Mouse (Mus musculus) cerebellum, adult 2 months (tissue): ENCODE measurements around the gene Sav1.

Experiments used
- CTCF ChIP-seq: fragments of 200-500 bp; IDR thresholded peaks from 2 replicates; pipeline ENCODE4 v1.5.1; 2011; ENCODE audit warnings: low read depth, mild to moderate bottlenecking, control low read depth, low read length, moderate library complexity, borderline replicate concordance; ENCODE audit not compliant: insufficient read depth
- POLR2A ChIP-seq: fragments of 200-500 bp; IDR thresholded peaks from 2 replicates; pipeline ENCODE4 v1.6.1; 2011; ENCODE audit warnings: low read length, control low read depth, borderline replicate concordance; ENCODE audit not compliant: insufficient read depth

DNA sequence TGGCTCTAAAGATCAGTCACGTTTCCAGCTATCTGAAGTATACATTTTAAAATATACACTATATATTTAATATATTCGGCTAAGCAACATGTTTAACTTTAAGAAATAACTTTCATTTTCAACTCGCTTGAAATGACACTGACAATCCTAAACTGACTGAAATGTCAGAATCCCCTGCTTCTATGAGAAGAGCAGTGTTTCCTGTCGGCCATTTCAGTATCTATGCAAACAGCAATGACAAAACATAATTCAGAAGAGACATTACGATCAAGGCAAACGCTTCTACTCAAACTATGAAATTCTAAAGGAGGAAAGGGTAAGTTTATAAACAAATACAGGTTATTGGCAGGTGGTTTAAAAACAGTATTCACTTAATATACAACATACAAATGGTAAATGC, 10.1 kb downstream of the Sav1 start:
- TF ChIP-seq POLR2A (no peak), CTCF (no peak)
